In genomic region chr3:153675073-153675472, GRCm38 (mm10) we compare ENCODE assay signal across 8 mouse cellular contexts. TPM values are rescaled to one million over a fixed set of nuclear protein-coding genes. Genes with fewer than 3 reads are reported as not detected.
DNase-seq lines count a peak whose midpoint lies in the region; ATAC-seq lines count a peak whose summit lies in the region.
"Had no signal": no experiment of that assay in that cellular context is flagged by ENCODE, and none has a peak within 500 bp of the region (broad histone marks: within the 10 kb centered on the region; RNA-seq: fewer than 3 reads in every experiment).

No protein-coding gene starts in this region.

- H3K4me2 ChIP-seq in hindbrain, embryonic 11.5 days (replicated peaks; ENCODE audit: low read depth, low read length): no peak overlapping the region
- H3K4me2 ChIP-seq in lung, embryonic 15.5 days: no peak overlapping the region
- H3K4me2 ChIP-seq: embryonic facial prominence, embryonic 13.5 days had no signal

- H3K9ac ChIP-seq in hindbrain, embryonic 11.5 days (ENCODE audit: low read depth, low read length): no peak overlapping the region
- H3K9ac ChIP-seq in lung, embryonic 15.5 days: no peak overlapping the region
- H3K9ac ChIP-seq: embryonic facial prominence, embryonic 13.5 days had no signal

- no peaks in the 10 kb centered on the region for H3K27me3 ChIP-seq in hindbrain, embryonic 11.5 days (ENCODE audit: control insufficient read depth, insufficient read depth, low read length)
- no peaks in the 10 kb centered on the region for H3K27me3 ChIP-seq in lung, embryonic 15.5 days
- H3K27me3 ChIP-seq: embryonic facial prominence, embryonic 13.5 days had no signal

- intact Hi-C loops in left cerebral cortex, postnatal 4 days (cut with DNase I): loop anchor here (10.0 kb wide), 1 partner anchor 130 kb away; no protein-coding TSS in a partner anchor

- no peak overlapping the region for H3K4me3 ChIP-seq in hindbrain, embryonic 11.5 days (ENCODE audit: low read depth, low read length)
- no peak overlapping the region for H3K4me3 ChIP-seq in lung, embryonic 15.5 days
- H3K4me3 ChIP-seq: embryonic facial prominence, embryonic 13.5 days had no signal

- H3K9me3 ChIP-seq in hindbrain, embryonic 11.5 days (ENCODE audit: control insufficient read depth, low read length): no peaks in the 10 kb centered on the region
- no peaks in the 10 kb centered on the region for H3K9me3 ChIP-seq in lung, embryonic 15.5 days
- H3K9me3 ChIP-seq: embryonic facial prominence, embryonic 13.5 days had no signal

- ATAC-seq in hindbrain, embryonic 11.5 days (ENCODE audit: low FRiP score): peak; percentile 65
- peak; percentile 28; the same call in 1 of the 2 replicates for ATAC-seq in lung, embryonic 15.5 days (ENCODE audit: borderline replicate concordance, extremely low read depth, low FRiP score, low TSS enrichment)

- no peaks in the 10 kb centered on the region; the same call in 1 of the 2 replicates for H3K4me1 ChIP-seq in hindbrain, embryonic 11.5 days (replicated peaks; ENCODE audit: control insufficient read depth, insufficient read depth, low read length)
- no peaks in the 10 kb centered on the region for H3K4me1 ChIP-seq in lung, embryonic 15.5 days

- peak; percentile 74 for DNase-seq in left cerebral cortex, postnatal 4 days
- no peak for DNase-seq in left cerebral cortex, adult 9 months (ENCODE audit: low spot score in 2 of 2)
- DNase-seq in embryo, embryonic 9.5 days (ENCODE audit: extremely low spot score): peak; percentile 79
- DNase-seq in hindbrain, embryonic 11.5 days (ENCODE audit: low spot score): peak; percentile 78
- DNase-seq in spleen, postnatal 4 days (ENCODE audit: low spot score in 2 of 2): peak; percentile 46 to 83
- DNase-seq in frontal cortex, postnatal 36 days (ENCODE audit: low spot score in 2 of 2): no peak

- 21% methylated on average over 12 of the region's 12 CpGs for WGBS in hindbrain, embryonic 11.5 days
- WGBS in lung, embryonic 15.5 days: 45% methylated on average over 12 of the region's 12 CpGs

- H3K36me3 ChIP-seq in hindbrain, embryonic 11.5 days (ENCODE audit: control insufficient read depth, insufficient read depth, low read length): no peaks in the 10 kb centered on the region
- no peaks in the 10 kb centered on the region for H3K36me3 ChIP-seq in lung, embryonic 15.5 days
- H3K36me3 ChIP-seq: embryonic facial prominence, embryonic 13.5 days had no signal

- no peak overlapping the region for H3K27ac ChIP-seq in hindbrain, embryonic 11.5 days (ENCODE audit: low read depth, low read length)
- no peak overlapping the region for H3K27ac ChIP-seq in lung, embryonic 15.5 days
- H3K27ac ChIP-seq: embryonic facial prominence, embryonic 13.5 days had no signal

RNA-seq across cellular contexts. Expression of gene St6galnac3, which starts 49.9 kb away (rescaled TPM):
- 10 to 100 TPM; 20.4 to 21.2 TPM for total RNA-seq in left cerebral cortex, postnatal 4 days (2021)
- 34.8 and 38.9 TPM in 2 replicates for polyA plus RNA-seq in hindbrain, embryonic 11.5 days (2014; fragmentation: Nextera tagmentation; extraction: Ambion mirVana)
- polyA plus RNA-seq in lung, embryonic 15.5 days (2015; fragmentation: Nextera tagmentation; extraction: Ambion mirVana): 29.3 and 31.9 TPM in 2 replicates

Comparison
In these comparisons a context has a peak if more than half of its experiments do, and no peak if none do; other contexts are left out.
1. DNase-seq: peak in left cerebral cortex, postnatal 4 days (single experiment), embryo, embryonic 9.5 days (single experiment), hindbrain, embryonic 11.5 days (single experiment) and spleen, postnatal 4 days (2 of 2); none in left cerebral cortex, adult 9 months (0 of 2) and frontal cortex, postnatal 36 days (0 of 2).